Mouse (Mus musculus) cerebellum, adult 2 months (tissue): ENCODE measurements around the gene Gm45799.

Source experiments
- CTCF ChIP-seq: fragments of 200-500 bp; IDR thresholded peaks from 2 replicates; pipeline ENCODE4 v1.5.1; 2011; ENCODE audit warnings: low read depth, mild to moderate bottlenecking, control low read depth, low read length, moderate library complexity, borderline replicate concordance; ENCODE audit not compliant: insufficient read depth
- POLR2A ChIP-seq: fragments of 200-500 bp; IDR thresholded peaks from 2 replicates; pipeline ENCODE4 v1.6.1; 2011; ENCODE audit warnings: low read length, control low read depth, borderline replicate concordance; ENCODE audit not compliant: insufficient read depth

GRCm38 (mm10) chr7:105638776-105639175, 1.6 kb upstream of the Gm45799 start:
- TF ChIP-seq CTCF (no peak), POLR2A (no peak)
